Mouse (Mus musculus): ENCODE results near the gene Gm16503. TPM values are rescaled to one million over a fixed set of nuclear protein-coding genes. Genes with fewer than 3 reads are reported as not detected.

The Gm16503 gene
- total RNA-seq, 2 experiments from 2014 or later: 0.46 to 0.49 TPM

Other genes starting within 250 kb of the Gm16503 start
- gene Zfp988, start 234.5 kb upstream of the Gm16503 start, total RNA-seq (2021): under 1 TPM; 0.17 to 0.30 TPM
- gene Zfp978, start 178.9 kb upstream of the Gm16503 start, total RNA-seq (2021): under 1 TPM in 1 of 2 experiments, not detected in 1; 0.33 TPM
- 10 to 100 TPM; 13.2 to 16.9 TPM for gene Zfp982, start 47.8 kb upstream of the Gm16503 start, total RNA-seq (2021)
- gene Zfp985, start 13.1 kb downstream of the Gm16503 start, total RNA-seq (2021): under 1 TPM; 0.53 to 0.70 TPM
- gene Zfp979, start 102.3 kb downstream of the Gm16503 start, total RNA-seq (2021): 1 to 10 TPM; 2.6 to 3.3 TPM
- gene Zfp534, start 162.3 kb downstream of the Gm16503 start, total RNA-seq (2021): under 1 TPM; 0.16 to 0.36 TPM

Measured in adrenal gland, postnatal 36 days (tissue).